Mouse (Mus musculus): ENCODE data around the gene Cmtr1. TPM values are rescaled to one million over a fixed set of nuclear protein-coding genes. Genes with fewer than 3 reads are reported as not detected.
"Not testable (repeated sequence)": the region's sequence is repeated elsewhere in the genome, so short reads cannot be mapped to it uniquely, and the experiment has no call there.

Cmtr1 gene
- polyA plus RNA-seq, 1 experiment from 2014 or later = 110 TPM

DNA sequence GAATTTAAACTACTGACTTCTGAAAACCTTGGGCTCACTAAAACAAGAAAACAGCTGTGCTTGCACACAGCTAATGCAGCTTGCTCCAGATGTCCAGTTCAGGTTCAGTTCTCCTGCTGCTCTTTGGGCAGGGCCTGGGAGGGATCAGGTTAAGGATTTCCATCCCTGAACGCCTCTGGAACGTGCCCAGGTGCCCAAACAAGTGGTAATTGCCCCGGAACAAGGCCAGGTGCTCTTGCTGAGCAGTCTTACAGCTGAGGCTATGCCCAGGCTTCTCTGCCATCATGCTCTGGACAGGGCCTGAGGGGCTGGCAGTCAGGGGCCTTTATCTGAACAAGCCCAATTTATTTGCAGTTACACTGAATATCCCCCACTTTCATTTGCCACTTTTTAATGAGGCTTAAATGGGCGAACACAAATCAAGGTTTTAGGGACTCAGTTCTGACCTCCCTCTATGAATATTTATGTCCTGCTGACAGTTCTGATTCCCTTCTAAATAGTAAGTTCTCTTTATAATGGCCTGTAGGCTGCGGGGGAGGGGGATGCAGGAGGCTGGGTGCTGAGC is 46.7 kb downstream of the Cmtr1 start:
- no peak for ATAC-seq (ENCODE audit: insufficient number of reproducible peaks, low FRiP score, low TSS enrichment, low read depth)
- Histone ChIP-seq H3K4me3 (replicated peaks) (no peak overlapping the region), H3K36me3 (peaks cover 22% of the 10 kb centered on the region), H3K27ac (replicated peaks) (no peak overlapping the region), H3K9ac (no peak overlapping the region), H3K27me3 (no peaks in the 10 kb centered on the region), H3K9me3 (replicated peaks) (no peaks in the 10 kb centered on the region), H3K4me1 (peaks cover 45% of the 10 kb centered on the region), H3K4me2 (replicated peaks) (no peak overlapping the region)
- WGBS = 58% methylated on average over 5 of the region's 5 CpGs

DNA sequence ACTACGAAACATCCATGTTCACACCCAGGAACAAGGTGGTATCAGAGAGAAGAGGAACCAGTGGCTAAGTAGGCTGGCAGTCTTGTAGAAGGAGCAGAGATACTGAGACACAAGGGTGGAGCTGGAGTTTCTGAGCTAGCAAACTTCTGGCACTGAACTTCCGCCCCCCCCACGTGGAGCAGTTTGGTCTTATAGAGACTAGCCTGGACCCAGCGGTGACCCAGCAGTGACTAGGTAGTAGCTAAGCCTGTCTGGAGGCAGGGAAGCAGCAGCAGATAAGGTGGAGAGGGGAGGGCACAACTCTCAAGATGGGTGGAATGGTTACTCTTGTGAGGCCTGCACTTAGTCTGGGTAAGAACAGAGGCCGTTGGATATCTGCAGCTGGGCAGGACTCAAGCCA is 48.4 kb downstream of the Cmtr1 start:
- Histone ChIP-seq H3K9me3 (replicated peaks) (no peaks in the 10 kb centered on the region), H3K36me3 (peaks cover 5% of the 10 kb centered on the region), H3K9ac (no peak overlapping the region), H3K4me2 (replicated peaks) (no peak overlapping the region), H3K27ac (replicated peaks) (no peak overlapping the region), H3K4me1 (peaks cover 45% of the 10 kb centered on the region), H3K27me3 (no peaks in the 10 kb centered on the region), H3K4me3 (replicated peaks) (no peak overlapping the region)
- 72% methylated on average over 5 of the region's 5 CpGs for WGBS
- ATAC-seq (ENCODE audit: insufficient number of reproducible peaks, low FRiP score, low TSS enrichment, low read depth) = no peak

DNA sequence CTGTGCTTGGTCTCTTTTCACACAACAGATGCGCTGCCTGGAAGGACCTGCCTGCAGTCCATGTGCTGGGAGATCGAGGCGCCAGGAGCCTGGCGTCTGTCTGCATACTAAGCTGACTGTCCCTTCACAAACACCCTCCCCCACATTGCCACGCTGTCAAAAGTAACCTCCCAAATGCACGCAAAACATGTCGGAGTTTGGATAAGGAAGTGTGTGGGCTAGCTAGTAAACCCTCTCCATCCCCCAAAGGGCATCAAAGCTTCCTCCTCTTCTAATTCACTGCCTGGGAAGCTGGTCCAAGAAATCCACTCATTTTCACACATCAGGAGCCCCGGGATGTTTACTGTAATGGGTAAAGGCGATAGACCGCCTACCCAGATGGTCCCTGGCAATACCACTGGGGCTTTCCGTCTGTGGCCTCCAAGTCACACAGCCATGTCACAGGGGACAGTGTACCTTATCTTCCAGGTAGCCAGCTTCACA is 50.2 kb downstream of the Cmtr1 start:
- no peaks in the 10 kb centered on the region for H3K27me3 ChIP-seq
- H3K36me3 ChIP-seq = peaks cover 10% of the 10 kb centered on the region; the same call in 1 of the 2 replicates
- no peak overlapping the region for H3K4me3 ChIP-seq (replicated peaks)
- no peak for ATAC-seq (ENCODE audit: insufficient number of reproducible peaks, low FRiP score, low TSS enrichment, low read depth)
- 71% methylated on average over 11 of the region's 11 CpGs for WGBS
- no peak overlapping the region for H3K4me2 ChIP-seq (replicated peaks)
- H3K9me3 ChIP-seq (replicated peaks) = no peaks in the 10 kb centered on the region
- peaks cover 46% of the 10 kb centered on the region for H3K4me1 ChIP-seq
- no peak overlapping the region for H3K27ac ChIP-seq (replicated peaks)
- no peak overlapping the region for H3K9ac ChIP-seq

DNA sequence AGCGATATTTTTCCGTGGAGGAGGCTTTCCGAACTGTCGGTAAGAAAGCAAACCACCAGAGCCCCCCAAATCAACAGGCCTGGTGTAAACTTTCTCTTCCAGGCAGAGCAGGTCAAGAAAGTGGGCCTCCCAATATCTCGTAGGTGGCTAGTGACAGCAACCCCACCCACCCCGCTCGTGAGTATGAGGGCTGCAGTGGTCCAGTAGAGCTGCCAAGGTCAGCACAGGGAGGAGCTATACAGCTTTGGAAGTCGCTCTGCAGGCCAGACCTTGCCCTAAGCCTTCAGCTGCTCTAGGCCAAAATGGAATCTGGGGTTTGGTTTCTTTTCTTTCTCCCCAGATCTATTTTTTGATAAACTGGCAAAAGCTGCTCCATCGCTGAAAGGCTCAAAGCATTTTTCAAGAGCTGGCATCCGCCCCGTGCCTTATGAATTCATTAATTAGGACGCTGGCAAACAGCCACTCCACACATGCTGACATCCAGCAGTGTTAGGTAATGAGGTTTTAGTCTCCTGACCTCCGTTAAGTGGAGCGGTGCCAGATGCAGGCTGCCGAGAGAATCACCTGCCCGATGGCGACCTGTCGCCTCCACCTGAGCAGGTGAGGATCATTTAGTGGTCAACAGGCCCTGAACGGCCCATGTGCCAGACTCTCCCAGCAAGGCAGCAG is 50.8 kb downstream of the Cmtr1 start:
- Histone ChIP-seq H3K27me3 (no peaks in the 10 kb centered on the region), H3K4me3 (replicated peaks) (no peak overlapping the region), H3K4me1 (peaks cover 52% of the 10 kb centered on the region), H3K27ac (replicated peaks) (no peak overlapping the region), H3K9ac (no peak overlapping the region), H3K4me2 (replicated peaks) (no peak overlapping the region), H3K9me3 (replicated peaks) (no peaks in the 10 kb centered on the region), H3K36me3 (peaks cover 10% of the 10 kb centered on the region; the same call in 1 of the 2 replicates)
- no peak for ATAC-seq (ENCODE audit: insufficient number of reproducible peaks, low FRiP score, low TSS enrichment, low read depth)
- WGBS = 63% methylated on average over 19 of the region's 19 CpGs

DNA sequence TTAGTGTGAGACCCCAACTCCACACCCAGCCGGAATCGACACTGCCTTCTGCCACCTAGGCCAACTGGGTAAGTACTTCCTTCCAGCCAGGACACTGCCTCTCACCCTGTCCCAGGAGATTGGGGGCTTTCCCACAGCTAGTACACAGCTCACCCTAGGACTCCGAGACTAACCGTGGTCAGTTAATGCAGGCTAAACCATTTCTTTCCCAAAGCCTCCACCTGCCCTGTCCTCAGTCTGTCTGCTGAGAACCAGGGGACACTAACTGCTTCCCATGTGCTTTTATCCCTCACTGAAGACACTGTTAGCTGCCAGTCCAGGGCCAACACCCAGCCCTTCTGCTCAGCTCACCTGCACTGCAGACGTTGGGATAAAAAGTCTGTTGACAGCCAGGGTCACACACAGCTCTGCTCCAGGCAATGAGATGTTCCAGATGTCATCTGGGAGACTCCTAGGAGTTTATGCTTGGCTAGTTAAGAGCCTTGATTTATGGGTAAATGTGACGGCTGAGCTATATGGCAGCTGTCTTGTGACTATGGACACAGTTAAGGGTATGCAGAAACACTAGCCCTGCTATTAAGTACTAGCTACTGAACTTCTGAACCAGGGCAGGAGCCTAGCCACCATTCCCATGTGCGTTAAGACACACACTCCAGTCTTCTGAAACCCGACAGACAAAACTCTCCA is 51.5 kb downstream of the Cmtr1 start:
- 68% methylated on average over 8 of the region's 8 CpGs for WGBS
- Histone ChIP-seq H3K4me1 (peaks cover 51% of the 10 kb centered on the region), H3K4me2 (replicated peaks) (no peak overlapping the region)

DNA sequence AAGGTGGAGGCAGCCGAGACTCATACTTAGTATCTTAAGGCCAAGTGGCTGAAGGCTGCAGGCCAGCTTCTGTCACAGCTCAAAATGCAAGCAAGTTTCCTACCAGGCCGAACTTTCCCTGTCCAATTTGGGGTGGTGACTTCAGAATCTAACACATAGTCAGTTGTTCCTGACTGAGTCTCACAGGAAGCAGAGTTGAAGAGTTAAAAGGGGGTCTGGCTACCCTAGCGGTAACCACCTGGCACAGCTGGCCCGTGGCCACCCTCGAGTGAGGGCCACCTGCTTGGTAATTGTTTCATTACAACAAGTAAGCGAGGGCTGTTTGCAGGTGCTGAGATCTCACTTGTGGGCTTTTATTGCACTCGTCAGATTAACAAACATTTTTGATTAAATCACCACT is 52.2 kb downstream of the Cmtr1 start:
- no peak overlapping the region for H3K4me2 ChIP-seq (replicated peaks)
- peaks cover 10% of the 10 kb centered on the region; the same call in 1 of the 2 replicates for H3K36me3 ChIP-seq
- ATAC-seq (ENCODE audit: insufficient number of reproducible peaks, low FRiP score, low TSS enrichment, low read depth) = no peak
- no peak overlapping the region for H3K27ac ChIP-seq (replicated peaks)
- H3K27me3 ChIP-seq = no peaks in the 10 kb centered on the region
- H3K4me3 ChIP-seq (replicated peaks) = no peak overlapping the region
- WGBS = 67% methylated on average over 7 of the region's 7 CpGs
- no peaks in the 10 kb centered on the region for H3K9me3 ChIP-seq (replicated peaks)
- H3K9ac ChIP-seq = no peak overlapping the region
- peaks cover 50% of the 10 kb centered on the region for H3K4me1 ChIP-seq

More for the DNA sequence above, 51.5 kb downstream of the Cmtr1 start:
- H3K4me3 ChIP-seq (replicated peaks) = no peak overlapping the region
- ATAC-seq (ENCODE audit: insufficient number of reproducible peaks, low FRiP score, low TSS enrichment, low read depth) = no peak
- H3K27ac ChIP-seq (replicated peaks) = no peak overlapping the region
- H3K27me3 ChIP-seq = no peaks in the 10 kb centered on the region
- no peak overlapping the region for H3K9ac ChIP-seq
- H3K36me3 ChIP-seq = peaks cover 10% of the 10 kb centered on the region; the same call in 1 of the 2 replicates
- H3K9me3 ChIP-seq (replicated peaks) = no peaks in the 10 kb centered on the region

DNA sequence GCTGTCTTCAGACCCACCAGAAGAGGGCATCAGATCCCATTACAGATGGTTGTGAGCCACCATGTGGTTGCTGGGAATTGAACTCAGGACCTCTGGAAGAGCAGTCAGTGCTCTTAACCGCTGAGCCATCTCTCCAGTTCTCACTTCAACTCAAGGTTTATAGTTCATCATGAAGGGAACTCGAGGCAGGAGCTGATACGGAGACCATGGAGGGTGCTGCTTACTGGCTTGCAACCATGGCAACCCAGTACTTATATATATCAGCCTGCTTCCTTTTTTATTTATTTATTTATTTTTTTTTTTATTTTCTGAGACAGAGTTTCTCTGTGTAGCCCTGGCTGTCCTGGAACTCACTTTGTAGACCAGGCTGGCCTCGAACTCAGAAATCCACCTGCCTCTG is 53.3 kb downstream of the Cmtr1 start:
- not testable (repeated sequence) for H3K27me3 ChIP-seq; H3K36me3 ChIP-seq; H3K4me2 ChIP-seq (replicated peaks); H3K9me3 ChIP-seq (replicated peaks); ATAC-seq (ENCODE audit: insufficient number of reproducible peaks, low FRiP score, low TSS enrichment, low read depth); H3K27ac ChIP-seq (replicated peaks); H3K9ac ChIP-seq; H3K4me3 ChIP-seq (replicated peaks)
- peaks cover 46% of the 10 kb centered on the region for H3K4me1 ChIP-seq
- WGBS = 93% methylated on average over 4 of the region's 4 CpGs

DNA sequence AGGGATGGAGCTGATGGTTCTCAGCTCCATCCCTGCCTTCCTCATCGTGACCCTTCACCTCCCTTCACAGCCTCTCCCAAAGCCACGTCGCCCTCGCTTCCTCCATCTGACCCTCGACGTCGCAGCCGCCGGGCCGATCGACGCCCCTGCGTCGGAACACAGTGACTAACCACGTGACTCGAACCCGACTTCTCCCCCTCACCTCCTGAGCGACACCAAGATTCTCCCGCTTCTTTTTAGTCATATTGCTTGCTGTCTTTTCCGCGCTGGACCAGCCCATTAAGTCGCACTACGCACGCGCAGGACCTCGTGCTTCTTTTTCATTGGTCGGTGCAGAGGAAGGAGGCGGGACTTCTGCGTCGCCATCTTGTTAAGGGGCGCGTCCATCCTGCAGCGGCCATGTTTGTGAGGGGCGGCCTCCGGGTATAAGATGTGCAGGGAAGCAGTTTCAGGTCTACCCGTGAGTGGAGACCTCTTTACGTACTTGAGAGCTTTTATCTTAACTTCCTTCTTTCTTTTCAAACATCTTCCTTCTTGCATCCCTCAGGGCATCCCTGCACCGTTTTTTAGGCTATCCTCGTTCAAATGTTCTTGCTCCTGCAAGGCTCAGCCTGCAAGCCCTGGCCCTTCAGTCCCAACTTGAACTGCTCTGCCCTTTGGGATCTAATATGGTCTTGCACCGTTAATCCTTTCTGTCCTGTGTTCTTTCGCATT is 56.5 kb downstream of the Cmtr1 start, which contains the start of gene Ccdc167:
TSS of gene Ccdc167 (minus strand) at position 313 of the 714 bp plus-strand sequence.
- Histone ChIP-seq H3K4me2 (replicated peaks) (peak within 1 kb of the TSS; percentile 71), H3K4me1 (peaks cover 15% of the 10 kb centered on the region), H3K9ac (peak within 1 kb of the TSS; percentile 36), H3K9me3 (replicated peaks) (no peaks in the 10 kb centered on the region), H3K36me3 (peaks cover 10% of the 10 kb centered on the region; the same call in 1 of the 2 replicates), H3K27ac (replicated peaks) (0 out of 2 replicates have a peak within 1 kb of the TSS, but pooled peaks have one; percentile 13), H3K27me3 (no peaks in the 10 kb centered on the region), H3K4me3 (replicated peaks) (peak within 1 kb of the TSS; percentile 58)
- 5% methylated on average over 41 of the region's 41 CpGs for WGBS
- peak; percentile 94 for ATAC-seq (ENCODE audit: insufficient number of reproducible peaks, low FRiP score, low TSS enrichment, low read depth)

DNA sequence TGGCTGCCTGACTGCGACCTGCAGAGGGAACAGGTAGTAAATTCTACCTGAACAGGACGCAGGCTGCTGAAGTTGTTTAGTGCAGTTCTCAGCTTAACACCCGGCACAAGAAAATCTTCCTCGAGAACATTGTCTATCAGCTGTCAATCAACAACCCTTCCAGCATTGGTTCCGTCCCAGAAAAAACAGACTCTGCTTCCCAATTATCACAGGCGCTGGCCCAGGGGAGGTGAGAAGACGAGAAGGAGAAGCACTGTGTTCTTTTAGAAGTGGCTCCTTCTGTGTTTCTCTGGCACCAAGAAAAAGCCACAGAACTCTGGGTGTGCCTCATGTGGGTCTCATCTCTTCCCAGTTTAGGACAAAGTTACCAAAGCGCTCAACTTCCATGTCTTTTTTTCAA is 58.3 kb downstream of the Cmtr1 start:
- Histone ChIP-seq H3K4me3 (replicated peaks) (no peak overlapping the region), H3K9me3 (replicated peaks) (no peaks in the 10 kb centered on the region), H3K27ac (replicated peaks) (no peak overlapping the region), H3K9ac (no peak overlapping the region), H3K4me2 (replicated peaks) (no peak overlapping the region), H3K4me1 (peaks cover 15% of the 10 kb centered on the region), H3K27me3 (no peaks in the 10 kb centered on the region), H3K36me3 (peaks cover 10% of the 10 kb centered on the region; the same call in 1 of the 2 replicates)
- no peak for ATAC-seq (ENCODE audit: insufficient number of reproducible peaks, low FRiP score, low TSS enrichment, low read depth)
- WGBS = 81% methylated on average over 8 of the region's 8 CpGs

DNA sequence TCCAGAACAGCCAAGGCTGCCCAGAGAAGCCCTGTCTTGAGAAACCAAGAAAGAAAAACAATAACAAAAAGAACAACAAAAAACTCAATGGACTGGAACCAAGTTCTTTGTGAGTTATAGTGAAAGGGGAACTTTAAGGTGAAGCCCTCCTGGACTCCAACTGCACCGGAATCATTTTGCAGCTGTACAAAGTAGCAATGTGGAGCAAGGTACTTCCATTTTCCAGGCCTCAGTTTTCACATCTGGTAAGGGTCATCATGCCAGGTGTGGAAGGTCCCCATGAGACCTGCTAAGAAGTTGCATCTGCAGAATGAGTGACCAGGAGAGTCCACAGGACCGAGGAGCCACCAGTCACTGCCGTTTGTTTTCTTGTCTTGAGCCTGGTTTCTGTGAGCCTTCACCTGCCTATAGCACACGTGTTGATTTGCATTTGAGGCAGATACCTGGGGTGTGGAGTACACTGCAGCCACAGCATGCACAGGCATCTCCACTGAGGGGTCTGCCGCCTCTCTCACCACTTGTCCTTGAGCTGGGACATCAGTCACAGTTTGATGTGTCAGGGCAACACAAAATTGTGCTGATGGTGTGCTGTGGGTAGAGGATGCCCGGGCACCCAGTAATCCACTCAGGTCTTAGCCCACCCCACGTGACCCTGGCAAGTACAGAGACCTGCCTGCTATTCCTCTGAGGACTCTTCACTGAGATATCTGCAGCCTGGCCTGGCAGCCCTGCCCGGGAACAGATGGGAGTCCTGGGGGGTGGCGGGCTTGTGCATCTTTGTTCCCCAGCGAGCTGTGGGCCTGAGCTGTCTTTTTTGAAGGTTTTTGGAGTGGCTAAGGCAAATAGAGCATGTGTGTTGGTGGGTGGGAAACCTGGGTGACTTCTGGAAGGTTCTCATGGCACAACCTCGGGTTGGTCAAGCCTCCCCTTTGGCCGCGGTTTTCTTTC is 59.5 kb downstream of the Cmtr1 start:
- no peaks in the 10 kb centered on the region for H3K27me3 ChIP-seq
- no peak overlapping the region for H3K9ac ChIP-seq
- H3K9me3 ChIP-seq (replicated peaks) = no peaks in the 10 kb centered on the region
- no peak overlapping the region for H3K27ac ChIP-seq (replicated peaks)
- no peak for ATAC-seq (ENCODE audit: insufficient number of reproducible peaks, low FRiP score, low TSS enrichment, low read depth)
- H3K4me1 ChIP-seq = peaks cover 18% of the 10 kb centered on the region
- H3K36me3 ChIP-seq = 0 out of 2 replicates have a peak, but pooled peaks cover 1% of the 10 kb centered on the region
- no peak overlapping the region for H3K4me2 ChIP-seq (replicated peaks)
- H3K4me3 ChIP-seq (replicated peaks) = no peak overlapping the region
- 79% methylated on average over 13 of the region's 13 CpGs for WGBS

Measured in embryonic facial prominence, embryonic 15.5 days (tissue).